Mouse (Mus musculus) small intestine, adult 2 months (tissue): Measurements from ENCODE around the gene Dstn. TPM values are rescaled to one million over a fixed set of nuclear protein-coding genes. Genes with fewer than 3 reads are reported as not detected.

Experiments used
- H3K27ac ChIP-seq: fragments of 200-500 bp; 2 replicates; pipeline ENCODE4 v1.5.1; 2012; ENCODE audit warnings: low read depth, low read length, control low read depth, inconsistent platforms; ENCODE audit not compliant: insufficient read depth
- H3K27me3 ChIP-seq: fragments of 200-500 bp; 2 replicates; pipeline ENCODE4 v1.6.1; 2012; ENCODE audit warnings: mild to moderate bottlenecking, moderate library complexity, low read length, inconsistent platforms; ENCODE audit not compliant: control insufficient read depth, insufficient read depth
- H3K36me3 ChIP-seq: fragments of 200-500 bp; 2 replicates; pipeline ENCODE4 v1.6.1; 2012; ENCODE audit warnings: mild to moderate bottlenecking, low read length, control low read depth, inconsistent platforms; ENCODE audit not compliant: control insufficient read depth, insufficient read depth
- H3K4me1 ChIP-seq: fragments of 200-500 bp; 2 replicates; pipeline ENCODE4 v1.6.1; 2012; ENCODE audit warnings: low read length, inconsistent platforms, mixed read lengths; ENCODE audit not compliant: control insufficient read depth, insufficient read depth, insufficient read length
- H3K4me3 ChIP-seq: fragments of 200-500 bp; 2 replicates; pipeline ENCODE4 v1.5.1; 2012; ENCODE audit warnings: low read depth, mild to moderate bottlenecking, control low read depth, inconsistent platforms, low read length, moderate library complexity
- CTCF ChIP-seq: fragments of 200-500 bp; IDR thresholded peaks from 2 replicates; pipeline ENCODE4 v1.5.1; 2012; ENCODE audit warnings: low read depth, mild to moderate bottlenecking, control low read depth, inconsistent platforms, low read length, moderate library complexity, mixed read lengths; ENCODE audit not compliant: insufficient replicate concordance, insufficient read length; ENCODE audit errors: extremely low read depth
- POLR2A ChIP-seq: fragments of 200-500 bp; IDR thresholded peaks from 2 replicates; pipeline ENCODE4 v1.6.1; 2012; ENCODE audit warnings: low read depth, mild to moderate bottlenecking, control low read depth, inconsistent platforms, low read length, moderate library complexity
- WGBS: fragments of 180-500 bp; shearing (Covaris S2); methylation state at CpG from one replicate; pipeline ENCODE4 v1.1.7; 2018; 5-methylcytosine and 5-hydroxymethylcytosine counted together
- polyA plus RNA-seq: library from polyadenylated mRNA; depleted of rRNA; stranded (reverse); fragments of >200 nt; gene quantifications from 2 replicates; pipeline ENCODE4 v1.2.3, GENCODE M21; 2012

Dstn gene
- polyA plus RNA-seq, 1 experiment: 69.3 TPM

- 4% methylated on average over 5 of the region's 5 CpGs for WGBS
- Histone ChIP-seq H3K27me3 (no peaks in the 10 kb centered on the region), H3K27ac (peak overlapping the region; percentile 96), H3K36me3 (peaks cover 2% of the 10 kb centered on the region; the same call in 1 of the 2 replicates), H3K4me3 (peak overlapping the region; percentile 72; the same call in 1 of the 2 replicates), H3K4me1 (peaks cover 5% of the 10 kb centered on the region; the same call in 1 of the 2 replicates)
- TF ChIP-seq CTCF: no peak
- TF ChIP-seq POLR2A: no peak
Measured at GRCm38 (mm10) chr2:143916229-143916628, 1.1 kb downstream of the Dstn start.

DNA sequence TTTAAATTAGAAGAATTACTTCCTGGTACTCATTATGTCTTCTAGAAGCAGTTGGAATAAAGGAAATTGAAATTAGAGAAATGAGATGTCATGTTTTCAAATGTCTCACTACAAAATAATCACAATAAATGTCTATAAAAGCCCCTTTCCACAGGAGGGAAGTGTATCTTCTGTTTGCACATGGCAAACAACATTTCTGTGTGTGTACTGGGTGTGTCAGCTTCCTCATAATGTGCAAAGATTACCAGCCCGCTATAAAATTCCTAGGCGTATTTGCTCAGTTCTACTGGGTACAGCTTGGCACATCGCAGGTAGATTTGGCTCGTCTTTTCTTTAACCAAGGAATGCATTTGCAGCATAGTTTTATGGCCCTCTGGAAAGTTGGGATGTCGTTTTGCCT is 2.5 kb downstream of the Dstn start:
- Histone ChIP-seq H3K27ac (peak overlapping the region; percentile 44; the same call in 1 of the 2 replicates), H3K4me3 (no peak overlapping the region)
- TF ChIP-seq CTCF (no peak), POLR2A (no peak)

DNA sequence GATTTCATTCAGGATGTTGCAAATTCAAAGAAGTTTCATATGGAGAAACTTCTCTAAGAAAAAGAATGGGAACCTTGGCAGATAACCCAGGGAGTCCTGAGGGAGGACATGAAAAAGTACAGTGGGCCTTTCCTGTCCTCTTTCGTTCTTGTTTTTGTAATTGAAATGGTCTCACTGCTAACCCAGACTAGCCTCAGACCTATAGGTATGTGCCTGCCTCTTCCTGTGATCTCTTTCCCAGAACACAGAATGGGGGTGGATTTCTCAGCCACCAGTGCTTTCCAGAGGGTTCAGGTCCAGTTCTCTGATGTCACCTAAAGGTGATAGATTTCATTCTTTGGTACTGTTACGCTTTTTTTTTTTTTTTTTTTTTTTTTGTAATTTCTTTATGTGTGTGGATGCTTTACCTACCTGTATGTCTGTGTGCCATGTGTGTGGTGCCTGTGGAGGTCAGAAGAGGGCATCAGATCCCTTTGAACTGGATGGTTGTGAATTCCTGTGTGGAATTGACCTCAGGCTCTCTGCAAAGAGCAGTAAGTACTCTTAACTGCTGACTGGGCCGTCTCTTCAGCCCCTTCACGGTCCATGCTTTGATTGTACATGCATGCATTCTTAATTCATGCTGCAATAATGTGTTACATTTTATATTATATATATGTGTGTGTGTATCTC is 3.8 kb downstream of the Dstn start:
- TF ChIP-seq CTCF (no peak), POLR2A (no peak)
- Histone ChIP-seq H3K4me3 (no peak overlapping the region), H3K27me3 (no peaks in the 10 kb centered on the region), H3K4me1 (peaks cover 2% of the 10 kb centered on the region; the same call in 1 of the 2 replicates), H3K27ac (no peak overlapping the region), H3K36me3 (peaks cover 2% of the 10 kb centered on the region; the same call in 1 of the 2 replicates)
- 34% methylated on average over 4 of the region's 4 CpGs for WGBS

More for the DNA sequence above, 2.5 kb downstream of the Dstn start:
- Histone ChIP-seq H3K27me3 (no peaks in the 10 kb centered on the region), H3K4me1 (peaks cover 5% of the 10 kb centered on the region; the same call in 1 of the 2 replicates), H3K36me3 (peaks cover 2% of the 10 kb centered on the region; the same call in 1 of the 2 replicates)
- 18% methylated on average over 5 of the region's 5 CpGs for WGBS

DNA sequence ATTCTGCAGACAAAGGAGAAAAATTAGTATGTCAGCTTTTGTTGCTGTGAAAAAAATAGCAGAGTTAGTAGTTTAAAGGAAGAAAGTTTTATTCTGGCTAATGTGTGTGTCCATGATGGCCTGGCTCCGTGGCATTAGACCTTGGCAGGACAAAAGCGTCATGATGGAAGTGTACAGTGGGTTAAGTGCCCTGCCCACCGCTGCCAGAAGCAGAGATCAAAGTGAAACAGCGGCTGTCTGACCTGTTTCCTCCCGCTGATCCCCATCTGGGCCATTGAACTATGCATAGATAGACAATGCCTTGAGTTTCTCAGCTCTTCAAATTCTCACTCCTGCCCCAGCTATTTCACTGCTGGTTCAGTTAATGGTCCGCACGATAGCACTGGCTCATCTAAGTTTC is 9.0 kb downstream of the Dstn start:
- Histone ChIP-seq H3K27ac (no peak overlapping the region), H3K4me3 (no peak overlapping the region), H3K27me3 (no peaks in the 10 kb centered on the region), H3K4me1 (peaks cover 7% of the 10 kb centered on the region), H3K36me3 (peaks cover 4% of the 10 kb centered on the region; the same call in 1 of the 2 replicates)
- 22% methylated on average over 7 of the region's 7 CpGs for WGBS
- TF ChIP-seq POLR2A (no peak), CTCF (no peak)

GRCm38 (mm10) chr2:143925826-143926225 is 10.7 kb downstream of the Dstn start:
- no peak for TF ChIP-seq POLR2A
- no peak for TF ChIP-seq CTCF
- no peak overlapping the region for H3K4me3 ChIP-seq
- 81% methylated on average over 6 of the region's 6 CpGs for WGBS
- H3K4me1 ChIP-seq: peaks cover 9% of the 10 kb centered on the region
- peaks cover 4% of the 10 kb centered on the region; the same call in 1 of the 2 replicates for H3K36me3 ChIP-seq
- H3K27me3 ChIP-seq: no peaks in the 10 kb centered on the region
- no peak overlapping the region for H3K27ac ChIP-seq

DNA sequence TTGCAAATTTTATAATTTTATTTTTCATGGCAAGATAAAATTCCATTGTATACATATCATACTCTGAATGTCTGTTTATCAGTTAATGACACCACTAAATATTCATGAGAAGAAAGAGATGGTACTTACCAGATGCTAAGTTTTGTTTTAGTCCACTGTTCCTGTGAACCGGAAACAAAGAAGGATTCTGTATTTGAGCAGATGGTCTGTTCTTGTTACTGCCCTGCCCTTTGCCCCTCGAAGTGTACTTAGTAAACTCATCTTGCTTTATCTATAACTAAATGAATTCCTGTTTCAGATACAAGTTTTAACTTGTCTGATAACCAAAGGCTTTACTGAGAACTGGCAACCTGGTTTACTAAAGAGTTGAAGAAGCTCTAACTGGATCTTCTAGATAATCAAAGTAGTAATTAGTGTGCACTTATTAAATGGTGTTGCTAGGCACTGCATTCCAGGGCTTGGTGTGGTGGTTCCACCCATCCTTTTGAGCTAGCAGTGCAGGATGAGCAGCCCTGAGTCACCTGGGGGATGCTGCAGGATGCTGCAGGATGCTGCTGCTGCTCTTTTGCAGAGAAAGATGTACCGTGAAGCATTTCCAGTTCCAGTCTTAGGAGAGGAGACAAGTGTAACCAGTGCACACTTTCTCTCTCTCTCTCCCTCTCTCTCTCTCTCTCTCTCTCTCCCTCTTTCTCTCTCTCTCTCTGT is 14.6 kb downstream of the Dstn start:
- 18% methylated on average over 3 of the region's 3 CpGs for WGBS
- Histone ChIP-seq H3K27ac (no peak overlapping the region), H3K27me3 (no peaks in the 10 kb centered on the region), H3K36me3 (0 out of 2 replicates have a peak, but pooled peaks cover 6% of the 10 kb centered on the region), H3K4me3 (no peak overlapping the region), H3K4me1 (peaks cover 18% of the 10 kb centered on the region)
- TF ChIP-seq POLR2A: no peak
- no peak for TF ChIP-seq CTCF

DNA sequence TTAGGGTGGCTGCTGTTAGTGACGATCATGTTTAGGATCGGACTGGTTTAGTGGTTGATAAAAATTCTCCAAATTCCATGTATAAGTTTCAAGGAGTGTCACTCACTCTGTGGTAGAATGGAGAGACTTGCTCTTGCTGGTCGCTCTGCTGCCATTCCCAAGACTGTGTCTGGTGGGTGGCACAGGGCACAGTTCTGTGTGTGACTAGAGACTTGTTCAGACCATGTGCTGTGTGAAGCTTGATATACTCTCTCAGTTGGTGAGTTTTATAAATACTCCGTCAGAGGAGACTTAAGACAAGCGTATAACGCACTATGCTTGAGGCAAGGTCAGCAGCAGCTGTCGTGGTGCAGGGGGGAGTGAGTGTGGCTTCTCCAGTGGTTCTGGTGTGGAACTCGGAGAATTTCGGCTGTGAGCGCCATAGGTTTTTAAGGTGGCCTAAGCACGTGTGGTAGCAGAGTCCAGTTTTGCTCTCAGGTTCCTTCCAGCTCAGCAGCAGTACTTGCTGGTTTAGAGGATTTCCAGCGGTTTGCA is 17.3 kb downstream of the Dstn start:
- no peak overlapping the region for H3K27ac ChIP-seq
- no peak overlapping the region for H3K4me3 ChIP-seq
- H3K4me1 ChIP-seq: peaks cover 18% of the 10 kb centered on the region
- peaks cover 6% of the 10 kb centered on the region; the same call in 1 of the 2 replicates for H3K36me3 ChIP-seq
- TF ChIP-seq CTCF (no peak), POLR2A (no peak)
- no peaks in the 10 kb centered on the region for H3K27me3 ChIP-seq
- WGBS: 75% methylated on average over 12 of the region's 12 CpGs
